Mouse (Mus musculus): Measurements from ENCODE around the gene Psme3. TPM values are rescaled to one million over a fixed set of nuclear protein-coding genes. Genes with fewer than 3 reads are reported as not detected.

Gene Psme3
- polyA plus RNA-seq, 1 experiment from 2014 or later = 129 TPM

- Histone ChIP-seq H3K27ac (replicated peaks) (no peak overlapping the region), H3K36me3 (peaks cover 22% of the 10 kb centered on the region), H3K27me3 (no peaks in the 10 kb centered on the region), H3K4me2 (replicated peaks) (no peak overlapping the region), H3K4me3 (no peak overlapping the region), H3K9ac (replicated peaks) (no peak overlapping the region), H3K9me3 (no peaks in the 10 kb centered on the region), H3K4me1 (peaks cover 6% of the 10 kb centered on the region)
- 78% methylated on average over 4 of the region's 4 CpGs for WGBS
- no peak for ATAC-seq (replicated peaks)
These were observed 32.2 kb upstream of the Psme3 start for GRCm38 (mm10) chr11:101283805-101284204.

- H3K27me3 ChIP-seq = no peaks in the 10 kb centered on the region
- no peak overlapping the region for H3K4me3 ChIP-seq
- H3K27ac ChIP-seq (replicated peaks) = no peak overlapping the region
- no peak for ATAC-seq (replicated peaks)
- H3K9ac ChIP-seq (replicated peaks) = no peak overlapping the region
- H3K4me2 ChIP-seq (replicated peaks) = no peak overlapping the region
- 89% methylated on average over 9 of the region's 9 CpGs for WGBS
- peaks cover 56% of the 10 kb centered on the region for H3K36me3 ChIP-seq
- no peaks in the 10 kb centered on the region for H3K9me3 ChIP-seq
- H3K4me1 ChIP-seq = no peaks in the 10 kb centered on the region
These were observed 28.7 kb upstream of the Psme3 start for GRCm38 (mm10) chr11:101287306-101287705.

GRCm38 (mm10) chr11:101291231-101291630 is 24.8 kb upstream of the Psme3 start:
- Histone ChIP-seq H3K4me3 (no peak overlapping the region), H3K9ac (replicated peaks) (no peak overlapping the region)
- WGBS = 96% methylated on average over 8 of the region's 8 CpGs

GRCm38 (mm10) chr11:101295191-101295590 is 20.8 kb upstream of the Psme3 start:
- Histone ChIP-seq H3K9me3 (no peaks in the 10 kb centered on the region), H3K9ac (replicated peaks) (no peak overlapping the region), H3K4me2 (replicated peaks) (no peak overlapping the region), H3K27ac (replicated peaks) (no peak overlapping the region), H3K4me1 (peaks cover under 1% of the 10 kb centered on the region; the same call in 1 of the 2 replicates), H3K36me3 (peaks cover 65% of the 10 kb centered on the region), H3K27me3 (no peaks in the 10 kb centered on the region), H3K4me3 (no peak overlapping the region)
- no peak for ATAC-seq (replicated peaks)
- 92% methylated on average over 8 of the region's 8 CpGs for WGBS

More at GRCm38 (mm10) chr11:101291231-101291630, 24.8 kb upstream of the Psme3 start:
- Histone ChIP-seq H3K4me2 (replicated peaks) (no peak overlapping the region), H3K36me3 (peaks cover 80% of the 10 kb centered on the region), H3K4me1 (no peaks in the 10 kb centered on the region), H3K27ac (replicated peaks) (no peak overlapping the region), H3K9me3 (no peaks in the 10 kb centered on the region), H3K27me3 (no peaks in the 10 kb centered on the region)
- ATAC-seq (replicated peaks) = no peak

GRCm38 (mm10) chr11:101300881-101301280 is 15.1 kb upstream of the Psme3 start:
- 70% methylated on average over 7 of the region's 7 CpGs for WGBS
- no peak for ATAC-seq (replicated peaks)
- H3K4me1 ChIP-seq = peaks cover 20% of the 10 kb centered on the region

GRCm38 (mm10) chr11:101301299-101302003 is 14.6 kb upstream of the Psme3 start:
- Histone ChIP-seq H3K9ac (replicated peaks) (peak overlapping the region; percentile 87), H3K4me2 (replicated peaks) (peak overlapping the region; percentile 98), H3K27me3 (no peaks in the 10 kb centered on the region), H3K9me3 (no peaks in the 10 kb centered on the region), H3K36me3 (peaks cover 18% of the 10 kb centered on the region), H3K27ac (replicated peaks) (peak overlapping the region; percentile 73), H3K4me1 (peaks cover 20% of the 10 kb centered on the region), H3K4me3 (peak overlapping the region; percentile 96)
- 15% methylated on average over 26 of the region's 26 CpGs for WGBS
- ATAC-seq (replicated peaks) = no peak; the same call in 1 of the 2 replicates

More at GRCm38 (mm10) chr11:101300881-101301280, 15.1 kb upstream of the Psme3 start:
- H3K4me2 ChIP-seq (replicated peaks) = peak overlapping the region; percentile 98
- H3K9ac ChIP-seq (replicated peaks) = peak overlapping the region; percentile 87; the same call in 1 of the 2 replicates
- H3K27ac ChIP-seq (replicated peaks) = no peak overlapping the region
- H3K9me3 ChIP-seq = no peaks in the 10 kb centered on the region
- H3K27me3 ChIP-seq = no peaks in the 10 kb centered on the region
- peaks cover 20% of the 10 kb centered on the region for H3K36me3 ChIP-seq
- peak overlapping the region; percentile 96 for H3K4me3 ChIP-seq

- peak; percentile 93 for ATAC-seq (replicated peaks)
- 6% methylated on average over 39 of the region's 39 CpGs for WGBS
- H3K9ac ChIP-seq (replicated peaks) = peak within 1 kb of the TSS; percentile 87
- H3K4me3 ChIP-seq = peak within 1 kb of the TSS; percentile 96
- H3K9me3 ChIP-seq = no peaks in the 10 kb centered on the region
- peak within 1 kb of the TSS; percentile 73 for H3K27ac ChIP-seq (replicated peaks)
- H3K36me3 ChIP-seq = peaks cover 18% of the 10 kb centered on the region
- peak within 1 kb of the TSS; percentile 98 for H3K4me2 ChIP-seq (replicated peaks)
- H3K27me3 ChIP-seq = no peaks in the 10 kb centered on the region
- H3K4me1 ChIP-seq = peaks cover 20% of the 10 kb centered on the region
These were observed 13.8 kb upstream of the Psme3 start, which contains the start of gene Becn1 for GRCm38 (mm10) chr11:101302004-101302798. TSS of gene Becn1 (minus strand) at chr11:101302286.

GRCm38 (mm10) chr11:101307744-101308143 is 8.3 kb upstream of the Psme3 start:
- no peaks in the 10 kb centered on the region for H3K9me3 ChIP-seq
- ATAC-seq (replicated peaks) = no peak
- 41% methylated on average over 5 of the region's 5 CpGs for WGBS
- no peaks in the 10 kb centered on the region for H3K4me1 ChIP-seq
- H3K4me2 ChIP-seq (replicated peaks) = no peak overlapping the region
- H3K27ac ChIP-seq (replicated peaks) = no peak overlapping the region
- no peaks in the 10 kb centered on the region for H3K27me3 ChIP-seq
- no peaks in the 10 kb centered on the region for H3K36me3 ChIP-seq
- no peak overlapping the region for H3K4me3 ChIP-seq
- no peak overlapping the region for H3K9ac ChIP-seq (replicated peaks)

- Histone ChIP-seq H3K4me1 (peaks cover 2% of the 10 kb centered on the region; the same call in 1 of the 2 replicates), H3K4me2 (replicated peaks) (no peak overlapping the region), H3K9ac (replicated peaks) (no peak overlapping the region), H3K27ac (replicated peaks) (no peak overlapping the region), H3K4me3 (no peak overlapping the region), H3K36me3 (no peaks in the 10 kb centered on the region), H3K9me3 (no peaks in the 10 kb centered on the region), H3K27me3 (no peaks in the 10 kb centered on the region)
- no peak for ATAC-seq (replicated peaks)
- 93% methylated on average over 3 of the region's 3 CpGs for WGBS
These were observed 4.9 kb upstream of the Psme3 start for GRCm38 (mm10) chr11:101311083-101311482.

- H3K4me3 ChIP-seq = no peak overlapping the region
- no peak for ATAC-seq (replicated peaks)
These were observed 3.9 kb upstream of the Psme3 start for GRCm38 (mm10) chr11:101312150-101312549.

GRCm38 (mm10) chr11:101314567-101314966 is 1.4 kb upstream of the Psme3 start:
- H3K27me3 ChIP-seq = no peaks in the 10 kb centered on the region
- WGBS = 91% methylated on average over 1 of the region's 1 CpGs
- no peak for ATAC-seq (replicated peaks)
- no peak overlapping the region for H3K9ac ChIP-seq (replicated peaks)
- no peak overlapping the region for H3K27ac ChIP-seq (replicated peaks)
- peaks cover 19% of the 10 kb centered on the region for H3K36me3 ChIP-seq
- H3K9me3 ChIP-seq = no peaks in the 10 kb centered on the region
- H3K4me1 ChIP-seq = peaks cover 21% of the 10 kb centered on the region
- no peak overlapping the region for H3K4me2 ChIP-seq (replicated peaks)
- no peak overlapping the region for H3K4me3 ChIP-seq

More at GRCm38 (mm10) chr11:101312150-101312549, 3.9 kb upstream of the Psme3 start:
- no peak overlapping the region for H3K4me2 ChIP-seq (replicated peaks)
- H3K9ac ChIP-seq (replicated peaks) = no peak overlapping the region
- H3K4me1 ChIP-seq = peaks cover 9% of the 10 kb centered on the region
- no peak overlapping the region for H3K27ac ChIP-seq (replicated peaks)
- H3K27me3 ChIP-seq = no peaks in the 10 kb centered on the region
- no peaks in the 10 kb centered on the region for H3K9me3 ChIP-seq
- no peaks in the 10 kb centered on the region for H3K36me3 ChIP-seq
- WGBS = 71% methylated on average over 3 of the region's 3 CpGs

- no peaks in the 10 kb centered on the region for H3K27me3 ChIP-seq
- peaks cover 21% of the 10 kb centered on the region for H3K4me1 ChIP-seq
- peak overlapping the region; percentile 87 for H3K9ac ChIP-seq (replicated peaks)
- peak overlapping the region; percentile 79 for H3K4me3 ChIP-seq
- no peaks in the 10 kb centered on the region for H3K9me3 ChIP-seq
- H3K27ac ChIP-seq (replicated peaks) = peak overlapping the region; percentile 76
- H3K36me3 ChIP-seq = peaks cover 25% of the 10 kb centered on the region
- no peak; the same call in 1 of the 2 replicates for ATAC-seq (replicated peaks)
- 83% methylated on average over 8 of the region's 8 CpGs for WGBS
- peak overlapping the region; percentile 98 for H3K4me2 ChIP-seq (replicated peaks)
These were observed 847 bp upstream of the Psme3 start for GRCm38 (mm10) chr11:101315082-101315650.
